In genomic region chr16:17525524-17525923, GRCm38 (mm10) we compare ENCODE assay signal across 19 mouse cellular contexts. TPM values are rescaled to one million over a fixed set of nuclear protein-coding genes. Genes with fewer than 3 reads are reported as not detected.
"Had no signal": no experiment of that assay in that cellular context is flagged by ENCODE, and none has a peak within 500 bp of the region (broad histone marks: within the 10 kb centered on the region; RNA-seq: fewer than 3 reads in every experiment).

No protein-coding gene starts in this region.

- H3K27ac ChIP-seq: limb, embryonic 10.5 days; limb, embryonic 13.5 days; liver, embryonic 15.5 days; lung, embryonic 15.5 days; midbrain, embryonic 10.5 days; midbrain, embryonic 13.5 days; neural tube, embryonic 12.5 days; neural tube, embryonic 15.5 days had no signal

- H3K27me3 ChIP-seq: limb, embryonic 13.5 days; liver, embryonic 12.5 days; liver, embryonic 15.5 days; lung, embryonic 15.5 days; megakaryocyte, embryonic 14.5 days; midbrain, embryonic 13.5 days; neural tube, embryonic 12.5 days; neural tube, embryonic 15.5 days had no signal

- H3K9ac ChIP-seq: limb, embryonic 13.5 days; liver, embryonic 12.5 days; liver, embryonic 15.5 days; lung, embryonic 15.5 days; midbrain, embryonic 13.5 days; neural tube, embryonic 12.5 days; neural tube, embryonic 15.5 days had no signal

- H3K9me3 ChIP-seq: limb, embryonic 10.5 days; limb, embryonic 13.5 days; liver, embryonic 12.5 days; liver, embryonic 15.5 days; lung, embryonic 15.5 days; megakaryocyte, embryonic 14.5 days; midbrain, embryonic 10.5 days; midbrain, embryonic 13.5 days; neural tube, embryonic 12.5 days; neural tube, embryonic 15.5 days had no signal

- H3K4me2 ChIP-seq: limb, embryonic 13.5 days; liver, embryonic 12.5 days; liver, embryonic 15.5 days; lung, embryonic 15.5 days; midbrain, embryonic 13.5 days; neural tube, embryonic 12.5 days; neural tube, embryonic 15.5 days had no signal

- H3K4me3 ChIP-seq: limb, embryonic 10.5 days; limb, embryonic 13.5 days; liver, embryonic 12.5 days; liver, embryonic 15.5 days; lung, embryonic 15.5 days; megakaryocyte, embryonic 14.5 days; midbrain, embryonic 10.5 days; midbrain, embryonic 13.5 days; neural tube, embryonic 12.5 days; neural tube, embryonic 15.5 days had no signal

- DNase-seq: liver; lung, adult 18-20 months; lung, postnatal 10 days; lung, postnatal 36 days; retina, postnatal 1 day; right cerebral cortex, postnatal 25 days; thymus, adult 18-20 months; thymus, postnatal 36 days had no signal

- ATAC-seq: liver, embryonic 12.5 days; midbrain, embryonic 13.5 days had no signal

RNA-seq across cellular contexts. Expression of gene Lrrc74b, which starts 35.5 kb away (rescaled TPM):
- polyA plus RNA-seq: limb, embryonic 10.5 days; limb, embryonic 13.5 days; liver, embryonic 12.5 days; liver, embryonic 15.5 days; spleen, adult 2 months had no signal
